Mouse (Mus musculus) heart, adult 8-10 months (tissue): ENCODE measurements around the gene Hunk. TPM values are rescaled to one million over a fixed set of nuclear protein-coding genes. Genes with fewer than 3 reads are reported as not detected.

Experiments
- DNase-seq: peaks from one replicate; pipeline ENCODE4 v3.0.0; 2022; ENCODE audit warnings: low spot score
- total RNA-seq, 4 experiments: library from RNA; stranded (reverse); gene quantifications; 2 replicates each; pipeline ENCODE4 v1.2.4; 2022

Gene Hunk
- total RNA-seq, 4 experiments from 2014 or later = 0.19 to 0.79 (median 0.45) TPM

- no peak for DNase-seq
Measured at GRCm38 (mm10) chr16:90505252-90505651, 119.4 kb downstream of the Hunk start.

- DNase-seq = no peak
Measured at GRCm38 (mm10) chr16:90505680-90506079, 119.9 kb downstream of the Hunk start.

- peak; percentile 58 for DNase-seq
Measured at GRCm38 (mm10) chr16:90511551-90512296, 125.9 kb downstream of the Hunk start.

- DNase-seq = no peak
Measured at GRCm38 (mm10) chr16:90517041-90517440, 131.2 kb downstream of the Hunk start.

GRCm38 (mm10) chr16:90518232-90518631, 132.4 kb downstream of the Hunk start:
- DNase-seq = no peak

- DNase-seq = no peak
Measured at GRCm38 (mm10) chr16:90518732-90519295, 133.0 kb downstream of the Hunk start.

- no peak for DNase-seq
Measured at GRCm38 (mm10) chr16:90521191-90521950, 135.6 kb downstream of the Hunk start.

GRCm38 (mm10) chr16:90521951-90522255, 136.1 kb downstream of the Hunk start:
- DNase-seq = no peak

GRCm38 (mm10) chr16:90522575-90522974, 136.8 kb downstream of the Hunk start:
- no peak for DNase-seq

GRCm38 (mm10) chr16:90523373-90523772, 137.6 kb downstream of the Hunk start:
- no peak for DNase-seq

- no peak for DNase-seq
Measured at GRCm38 (mm10) chr16:90523894-90524293, 138.1 kb downstream of the Hunk start.

- no peak for DNase-seq
Measured at GRCm38 (mm10) chr16:90524393-90524792, 138.6 kb downstream of the Hunk start.

- no peak for DNase-seq
Measured at GRCm38 (mm10) chr16:90533119-90533673, 147.4 kb downstream of the Hunk start.

GRCm38 (mm10) chr16:90534591-90534990, 148.8 kb downstream of the Hunk start:
- DNase-seq = no peak

- peak; percentile 32 for DNase-seq
Measured at GRCm38 (mm10) chr16:90538926-90539325, 153.1 kb downstream of the Hunk start.

- DNase-seq = no peak
Measured at GRCm38 (mm10) chr16:90541191-90541590, 155.4 kb downstream of the Hunk start.

- no peak for DNase-seq
Measured at GRCm38 (mm10) chr16:90542383-90542782, 156.6 kb downstream of the Hunk start.

GRCm38 (mm10) chr16:90544175-90544574, 158.4 kb downstream of the Hunk start:
- no peak for DNase-seq

- DNase-seq = no peak
Measured at GRCm38 (mm10) chr16:90545509-90545908, 159.7 kb downstream of the Hunk start.

- no peak for DNase-seq
Measured at GRCm38 (mm10) chr16:90546591-90546990, 160.8 kb downstream of the Hunk start.

- no peak for DNase-seq
Measured at GRCm38 (mm10) chr16:90547996-90548395, 162.2 kb downstream of the Hunk start.
